Mouse (Mus musculus) G1E (cell line): Measurements from ENCODE around the gene Wwox. TPM values are rescaled to one million over a fixed set of nuclear protein-coding genes. Genes with fewer than 3 reads are reported as not detected.

ENCODE experiments used
- ATAC-seq: 2 replicates; pipeline ENCODE4 v1.8.0; 2016; ENCODE audit warnings: mild to moderate bottlenecking; ENCODE audit not compliant: insufficient number of reproducible peaks, poor library complexity, low FRiP score, severe bottlenecking; ENCODE audit errors: extremely low read depth
- DNase-seq: peaks from one replicate; pipeline ENCODE4 v3.0.0; 2012; ENCODE audit warnings: low spot score
- H3K27me3 ChIP-seq: 2 replicates; pipeline ENCODE4 v1.6.1; 2012; ENCODE audit warnings: mild to moderate bottlenecking, low read length, inconsistent platforms; ENCODE audit not compliant: insufficient read depth
- H3K36me3 ChIP-seq: replicated peaks from 2 replicates; pipeline ENCODE3; 2012; ENCODE audit warnings: mild to moderate bottlenecking, inconsistent platforms
- H3K4me1 ChIP-seq: 2 replicates; pipeline ENCODE4 v1.6.1; 2012; ENCODE audit warnings: low read depth, low read length, inconsistent platforms, mixed read lengths; ENCODE audit not compliant: insufficient read depth
- H3K4me3 ChIP-seq: 2 replicates; pipeline ENCODE4 v1.5.1; 2012; ENCODE audit warnings: low read depth, mild to moderate bottlenecking, inconsistent platforms, low read length, moderate library complexity, mixed read lengths
- H3K9me3 ChIP-seq: replicated peaks from 2 replicates; pipeline ENCODE4 v1.6.1; 2012; ENCODE audit warnings: inconsistent platforms
- CTCF ChIP-seq: IDR thresholded peaks from 2 replicates; pipeline ENCODE4 v1.5.1; 2012; ENCODE audit warnings: low read depth, low read length, inconsistent platforms, mixed read lengths
- GATA1 ChIP-seq: IDR thresholded peaks from 2 replicates; pipeline ENCODE4 v1.6.1; 2012; ENCODE audit warnings: borderline replicate concordance, low read length, inconsistent platforms, mixed read lengths
- GATA2 ChIP-seq: IDR thresholded peaks from 2 replicates; pipeline ENCODE4 v1.6.1; 2012; ENCODE audit warnings: low read depth, low read length, inconsistent platforms, borderline replicate concordance
- POLR2AphosphoS5 ChIP-seq: IDR thresholded peaks from 2 replicates; pipeline ENCODE4 v1.6.1; 2012; ENCODE audit warnings: low read depth, low read length, inconsistent platforms; ENCODE audit not compliant: insufficient replicate concordance
- TAL1 ChIP-seq: conservative IDR thresholded peaks from 2 replicates; pipeline ENCODE4 v1.6.1; 2012; ENCODE audit warnings: low read depth, low read length, inconsistent platforms, mixed read lengths
- polyA plus RNA-seq: library from polyadenylated mRNA; stranded (reverse); fragments of >175 nt; gene quantifications from 2 replicates; pipeline ENCODE4 v1.2.3, GENCODE M21; 2012
- total RNA-seq, 2 experiments: library from RNA; stranded (forward) in 1 of 2; stranded (reverse) in 1 of 2; fragments of 200-1000 nt in 1 of 2; fragments of >200 nt in 1 of 2; fragmentation: Nextera tagmentation in 1 of 2; gene quantifications; 2 replicates each; pipeline ENCODE4 v1.2.3; 2014 to 2017

Gene Wwox
- total and polyA plus RNA-seq, 3 experiments, result 5.8 to 33.9 (median 7.2) TPM

DNA sequence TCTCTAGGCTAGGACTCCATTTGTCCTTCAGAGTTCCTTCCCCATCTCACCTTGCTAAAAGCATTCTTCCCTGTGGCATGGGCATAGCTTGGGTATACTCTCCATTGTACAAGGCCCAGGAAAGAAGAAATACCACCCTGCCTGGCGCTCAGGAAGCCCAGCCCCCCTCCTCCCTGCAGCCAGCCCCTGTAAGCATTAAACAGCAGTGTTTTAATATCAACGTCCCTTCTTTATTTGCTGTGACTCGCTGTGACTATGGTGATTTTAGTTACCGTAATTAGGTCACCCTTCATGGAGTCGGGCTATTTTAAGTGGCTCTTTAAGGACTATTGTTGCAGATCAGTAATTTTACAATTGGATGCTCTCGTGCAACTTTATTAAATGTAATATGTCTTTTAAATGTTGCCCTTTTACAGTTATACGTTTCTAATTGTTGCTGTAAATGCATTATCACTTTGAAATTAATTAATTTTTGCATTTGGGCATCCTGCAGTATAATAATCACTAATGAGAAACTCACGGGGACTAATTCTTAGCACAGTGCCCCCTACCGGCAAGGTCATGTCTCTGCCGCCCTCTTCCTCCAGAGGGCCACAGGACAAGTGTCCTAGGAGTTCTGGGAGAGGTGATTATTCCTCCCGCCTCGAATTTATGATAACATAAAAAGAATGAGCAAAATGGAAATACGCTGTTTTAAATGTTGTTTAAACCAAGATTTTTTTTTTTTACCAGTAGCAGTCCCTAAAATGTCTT lies 276.0 kb downstream of the Wwox start:
- Histone ChIP-seq H3K4me3 (no peak overlapping the region), H3K27me3 (no peaks in the 10 kb centered on the region), H3K36me3 (no peaks in the 10 kb centered on the region), H3K9me3 (peaks cover 53% of the 10 kb centered on the region), H3K4me1 (no peaks in the 10 kb centered on the region)
- DNase-seq, result no peak
- ATAC-seq, result no peak
- TF ChIP-seq POLR2AphosphoS5 (no peak), CTCF (no peak), GATA1 (no peak), TAL1 (no peak), GATA2 (no peak)

GRCm38 (mm10) chr8:114716546-114717255 lies 277.2 kb downstream of the Wwox start:
- DNase-seq (no peak), ATAC-seq (no peak)
- TF ChIP-seq CTCF, result no peak
- TF ChIP-seq TAL1, result no peak
- TF ChIP-seq POLR2AphosphoS5, result no peak
- TF ChIP-seq GATA2, result no peak
- TF ChIP-seq GATA1, result no peak
- Histone ChIP-seq H3K4me1 (no peaks in the 10 kb centered on the region), H3K27me3 (no peaks in the 10 kb centered on the region), H3K36me3 (no peaks in the 10 kb centered on the region), H3K4me3 (no peak overlapping the region), H3K9me3 (peaks cover 63% of the 10 kb centered on the region)

DNA sequence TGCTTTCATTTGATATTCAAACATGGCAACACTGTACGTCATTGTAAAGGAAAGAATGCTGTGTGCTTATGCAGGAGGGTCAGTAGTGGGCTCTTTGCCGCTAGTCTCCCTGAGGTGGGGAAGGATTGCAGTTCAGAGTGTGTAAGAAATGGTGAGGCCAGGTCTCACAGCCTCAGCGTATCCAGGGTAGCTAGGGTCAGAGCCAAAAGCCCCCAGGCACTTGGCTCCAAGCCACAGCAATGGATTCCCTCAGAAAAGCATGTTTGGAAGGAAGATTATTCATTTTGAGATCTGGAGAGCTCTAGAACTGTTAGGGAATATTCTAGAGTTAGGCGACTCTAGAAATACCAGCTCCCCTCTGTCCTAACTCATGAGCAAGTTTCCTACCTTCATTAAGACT lies 279.4 kb downstream of the Wwox start:
- no peak for TF ChIP-seq GATA1
- TF ChIP-seq CTCF, result no peak
- no peak for TF ChIP-seq GATA2
- TF ChIP-seq POLR2AphosphoS5, result no peak
- no peak for TF ChIP-seq TAL1
- H3K36me3 ChIP-seq, result no peaks in the 10 kb centered on the region
- DNase-seq (no peak), ATAC-seq (no peak)
- no peaks in the 10 kb centered on the region for H3K27me3 ChIP-seq
- no peaks in the 10 kb centered on the region for H3K4me1 ChIP-seq
- no peak overlapping the region for H3K4me3 ChIP-seq
- H3K9me3 ChIP-seq, result peaks cover 67% of the 10 kb centered on the region

- H3K4me3 ChIP-seq, result no peak overlapping the region
- peaks cover 63% of the 10 kb centered on the region for H3K9me3 ChIP-seq
- TF ChIP-seq GATA1, result no peak
- no peak for TF ChIP-seq POLR2AphosphoS5
- no peak for TF ChIP-seq CTCF
- no peak for TF ChIP-seq TAL1
- TF ChIP-seq GATA2, result no peak
- ATAC-seq (no peak), DNase-seq (no peak)
- no peaks in the 10 kb centered on the region for H3K36me3 ChIP-seq
- no peaks in the 10 kb centered on the region for H3K27me3 ChIP-seq
- H3K4me1 ChIP-seq, result no peaks in the 10 kb centered on the region
Measured at GRCm38 (mm10) chr8:114722611-114723010, 283.2 kb downstream of the Wwox start.

- Histone ChIP-seq H3K27me3 (no peaks in the 10 kb centered on the region), H3K9me3 (peaks cover 59% of the 10 kb centered on the region), H3K4me1 (no peaks in the 10 kb centered on the region), H3K4me3 (no peak overlapping the region), H3K36me3 (no peaks in the 10 kb centered on the region)
- ATAC-seq (no peak), DNase-seq (no peak)
- TF ChIP-seq POLR2AphosphoS5 (no peak), CTCF (no peak), TAL1 (no peak), GATA1 (no peak), GATA2 (no peak)
Measured at GRCm38 (mm10) chr8:114731260-114732140, 292.0 kb downstream of the Wwox start.

GRCm38 (mm10) chr8:114743185-114743915 lies 303.9 kb downstream of the Wwox start:
- H3K4me1 ChIP-seq, result no peaks in the 10 kb centered on the region
- no peaks in the 10 kb centered on the region for H3K36me3 ChIP-seq
- ATAC-seq (no peak), DNase-seq (no peak)
- TF ChIP-seq POLR2AphosphoS5 (no peak), TAL1 (no peak), CTCF (no peak), GATA1 (no peak), GATA2 (no peak)
- H3K27me3 ChIP-seq, result no peaks in the 10 kb centered on the region
- peaks cover 50% of the 10 kb centered on the region for H3K9me3 ChIP-seq
- H3K4me3 ChIP-seq, result no peak overlapping the region
